Mouse (Mus musculus) embryonic facial prominence, embryonic 11.5 days (tissue): ENCODE measurements around the gene Aasdh. TPM values are rescaled to one million over a fixed set of nuclear protein-coding genes. Genes with fewer than 3 reads are reported as not detected.

ENCODE experiments used
- ATAC-seq: fragments of 200-750 bp; cut with Nextera tagmentation; replicated peaks from 2 replicates; pipeline ENCODE4 v1.8.0; 2017; ENCODE audit warnings: low read depth; ENCODE audit not compliant: insufficient number of reproducible peaks, low FRiP score, low TSS enrichment
- DNase-seq: peaks from one replicate; pipeline ENCODE4 v3.0.0-alpha.2; 2015; ENCODE audit warnings: low spot score
- H3K27ac ChIP-seq: fragments of 300-500 bp; sonication (generic); replicated peaks from 2 replicates; pipeline ENCODE4 v1.5.1; 2014; ENCODE audit warnings: mild to moderate bottlenecking, low read depth, low read length, control low read depth
- H3K27me3 ChIP-seq: fragments of 300-500 bp; sonication (generic); 2 replicates; pipeline ENCODE4 v1.6.1; 2014; ENCODE audit warnings: mild to moderate bottlenecking, low read length, moderate library complexity, mixed read lengths; ENCODE audit not compliant: control insufficient read depth, insufficient read depth
- H3K36me3 ChIP-seq: fragments of 300-500 bp; sonication (generic); replicated peaks from 2 replicates; pipeline ENCODE4 v1.6.1; 2014; ENCODE audit warnings: low read depth, mild to moderate bottlenecking, low read length, moderate library complexity, mixed read lengths; ENCODE audit not compliant: control insufficient read depth, insufficient read depth
- H3K4me1 ChIP-seq: fragments of 300-500 bp; sonication (generic); 2 replicates; pipeline ENCODE4 v1.6.1; 2014; ENCODE audit warnings: low read length, mixed read lengths; ENCODE audit not compliant: control insufficient read depth, insufficient read depth
- H3K4me2 ChIP-seq: fragments of 300-500 bp; sonication (generic); 2 replicates; pipeline ENCODE4 v1.6.1; 2014; ENCODE audit warnings: low read depth, mild to moderate bottlenecking, control low read depth, low read length, moderate library complexity
- H3K4me3 ChIP-seq: fragments of 300-500 bp; sonication (generic); 2 replicates; pipeline ENCODE4 v1.5.1; 2014; ENCODE audit warnings: low read depth, low read length, control low read depth
- H3K9ac ChIP-seq: fragments of 300-500 bp; sonication (generic); replicated peaks from 2 replicates; pipeline ENCODE4 v1.6.1; 2014; ENCODE audit warnings: mild to moderate bottlenecking, control low read depth, low read length
- H3K9me3 ChIP-seq: fragments of 300-500 bp; sonication (generic); replicated peaks from 2 replicates; pipeline ENCODE4 v1.6.1; 2016; ENCODE audit warnings: mild to moderate bottlenecking, low read length, inconsistent platforms, mixed read lengths; ENCODE audit not compliant: control insufficient read depth
- WGBS: fragments of 180-500 bp; shearing (Covaris S2); extraction: QIAGEN DNeasy Blood & Tissue Kit; methylation state at CpG from one replicate; pipeline ENCODE4 v1.1.7; 2014; 5-methylcytosine and 5-hydroxymethylcytosine counted together
- polyA plus RNA-seq: library from polyadenylated mRNA; unstranded; fragments of >200 nt; fragmentation: Nextera tagmentation; extraction: Ambion mirVana; gene quantifications from 2 replicates; pipeline ENCODE4 v1.2.1, GENCODE M21; 2014

The Aasdh gene
- 17.5 and 18.5 TPM in 2 replicates for polyA plus RNA-seq

DNA sequence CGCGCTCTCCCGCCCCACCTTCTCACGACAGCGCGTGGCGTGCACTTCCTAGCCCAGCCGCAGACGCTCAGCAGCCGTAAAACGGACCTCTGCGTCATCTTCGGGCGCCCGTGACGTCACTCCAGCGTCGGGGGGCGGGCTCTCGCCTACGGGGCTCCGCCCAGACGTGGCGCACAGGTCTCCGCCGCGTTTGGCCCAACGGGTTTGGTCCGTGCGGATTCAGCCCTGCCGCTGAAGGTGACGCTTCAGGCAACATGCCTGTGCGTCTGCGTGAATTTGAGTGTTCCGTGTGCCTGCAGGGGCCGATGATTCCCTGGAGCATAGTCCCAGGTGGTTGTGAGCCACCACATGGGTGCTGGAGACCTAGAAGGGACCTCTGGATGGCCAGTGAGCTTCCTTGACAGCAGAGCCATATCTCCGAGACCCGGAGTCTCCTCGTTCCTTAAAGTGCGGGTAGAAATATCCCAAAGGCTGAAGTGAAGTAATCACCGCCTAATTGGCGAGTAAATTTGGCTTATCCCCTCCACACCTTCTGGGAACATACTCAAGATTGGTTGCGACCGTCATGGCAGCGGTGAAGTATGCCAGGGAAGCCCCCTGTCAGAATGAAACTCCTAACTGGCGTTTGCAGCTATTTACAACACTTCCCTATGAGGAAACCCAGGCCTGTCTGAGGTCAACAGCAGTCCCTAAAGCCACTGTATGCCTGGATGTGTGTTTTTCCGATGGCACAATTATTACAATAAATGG, at the start of gene Aasdh:
TSS of gene Aasdh (minus strand) at position 110 of the 750 bp plus-strand sequence.
- Histone ChIP-seq H3K27ac (peak within 1 kb of the TSS; percentile 72; the same call in 1 of the 2 replicates), H3K9me3 (no peaks in the 10 kb centered on the region), H3K36me3 (no peaks in the 10 kb centered on the region), H3K4me1 (no peaks in the 10 kb centered on the region), H3K4me3 (peak within 1 kb of the TSS; percentile 66), H3K27me3 (no peaks in the 10 kb centered on the region), H3K4me2 (peak within 1 kb of the TSS; percentile 64), H3K9ac (peak within 1 kb of the TSS; percentile 81)
- peak; percentile 95 for ATAC-seq
- under 1% methylated on average over 47 of the region's 47 CpGs for WGBS
- DNase-seq = peak; percentile 98

DNA sequence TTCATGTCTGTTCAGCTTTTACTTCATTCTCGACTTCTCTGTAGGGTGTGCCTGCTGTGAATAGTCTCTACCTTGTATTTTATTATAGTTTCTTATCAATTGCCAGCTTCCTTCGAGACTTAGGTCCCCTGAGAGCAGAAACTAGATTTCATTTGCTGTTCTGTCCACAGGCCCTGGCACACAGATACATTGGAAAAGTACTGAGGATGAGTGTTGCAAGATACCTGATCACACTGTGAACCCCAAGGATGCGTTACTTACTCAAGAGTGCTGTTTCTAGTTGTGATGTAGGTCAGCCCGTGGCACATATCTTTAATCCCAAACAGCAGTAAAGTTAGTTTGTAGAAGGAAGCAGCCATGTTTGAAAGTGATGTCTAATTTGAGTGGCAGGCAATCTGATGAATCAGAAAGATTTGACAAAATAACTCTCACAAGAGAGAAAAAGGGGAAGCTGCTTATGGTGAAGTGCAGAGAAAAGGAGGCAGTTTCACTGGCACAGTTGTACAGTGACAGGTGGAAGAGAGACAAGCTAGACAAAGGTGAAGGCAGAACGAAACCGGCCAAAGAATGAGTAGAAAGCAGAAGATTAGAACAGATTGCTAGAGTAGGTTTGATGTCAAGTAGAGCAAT, 49.1 kb upstream of the Aasdh start:
- DNase-seq (no peak), ATAC-seq (no peak)
- H3K9ac ChIP-seq = no peak overlapping the region
- 88% methylated on average over 6 of the region's 6 CpGs for WGBS
- H3K27ac ChIP-seq = no peak overlapping the region
- no peaks in the 10 kb centered on the region for H3K27me3 ChIP-seq
- H3K9me3 ChIP-seq = no peaks in the 10 kb centered on the region
- H3K4me3 ChIP-seq = no peak overlapping the region
- H3K4me2 ChIP-seq = no peak overlapping the region
- H3K36me3 ChIP-seq = peaks cover 2% of the 10 kb centered on the region
- no peaks in the 10 kb centered on the region; the same call in 1 of the 2 replicates for H3K4me1 ChIP-seq

DNA sequence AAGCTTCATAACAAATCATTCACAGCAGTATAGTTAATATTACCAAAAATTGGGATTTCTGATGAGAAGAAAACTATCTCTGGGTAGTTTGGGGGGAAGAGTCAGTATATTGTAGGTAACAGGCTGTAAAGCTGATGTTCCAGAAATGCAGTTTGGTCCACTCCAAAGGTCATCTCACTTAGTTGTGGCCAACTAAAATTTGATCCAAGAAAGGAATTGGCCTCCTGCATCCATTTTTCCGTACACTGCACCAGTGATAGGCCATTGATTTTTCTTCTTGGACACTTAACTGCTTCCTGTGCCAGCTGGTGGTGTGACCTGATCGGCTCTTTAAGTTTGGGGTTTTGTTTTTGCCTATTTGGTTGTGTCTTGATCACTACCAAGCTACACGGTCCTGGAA, 48.5 kb upstream of the Aasdh start:
- Histone ChIP-seq H3K4me1 (no peaks in the 10 kb centered on the region; the same call in 1 of the 2 replicates), H3K9me3 (no peaks in the 10 kb centered on the region), H3K27me3 (no peaks in the 10 kb centered on the region), H3K4me2 (no peak overlapping the region), H3K4me3 (no peak overlapping the region), H3K9ac (no peak overlapping the region), H3K27ac (no peak overlapping the region), H3K36me3 (no peaks in the 10 kb centered on the region; the same call in none of the 2 replicates)
- 76% methylated on average over 3 of the region's 3 CpGs for WGBS
- DNase-seq (no peak), ATAC-seq (no peak)

DNA sequence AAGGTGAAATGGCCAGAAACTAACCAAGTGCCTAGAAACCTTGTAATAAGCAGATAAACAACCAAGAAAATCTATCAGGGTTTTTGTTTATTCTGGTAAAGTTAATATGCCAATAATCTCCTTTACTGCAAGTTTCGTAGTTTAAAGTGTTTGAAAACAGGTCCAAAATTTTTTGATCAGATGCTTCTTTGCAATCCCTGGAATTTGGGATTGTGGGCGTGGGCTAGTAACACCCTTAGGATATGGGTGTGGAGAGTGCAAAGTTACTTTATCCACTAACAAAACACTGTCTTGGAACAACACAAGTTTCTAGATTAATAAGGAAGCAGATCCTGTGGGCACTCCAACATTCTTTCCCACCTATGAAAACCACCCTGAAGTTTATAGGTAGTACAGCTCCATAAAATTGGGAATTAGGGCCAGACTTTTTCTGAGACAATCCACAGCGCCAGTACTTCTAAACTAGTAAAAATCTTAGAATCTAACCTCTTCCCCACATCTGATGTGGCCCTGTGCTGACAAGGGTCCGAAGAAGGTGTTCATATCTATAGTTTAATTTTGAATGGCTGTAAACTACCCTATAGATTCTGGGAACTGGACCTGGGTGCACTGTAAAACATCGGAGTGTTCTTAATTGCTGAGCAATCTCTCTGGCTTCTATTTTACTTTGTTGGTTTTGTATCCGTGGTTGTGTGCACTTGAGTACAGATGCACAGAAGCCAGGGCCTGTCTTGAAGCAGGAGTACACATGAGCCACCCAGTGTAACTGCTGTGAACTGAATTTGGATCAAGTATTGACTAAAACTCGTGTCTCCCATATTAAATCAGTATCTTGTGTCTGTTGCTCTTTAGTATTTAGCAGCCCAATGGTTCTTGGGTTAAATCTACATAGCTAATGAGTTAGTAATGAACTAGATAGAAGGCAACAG, 47.1 kb upstream of the Aasdh start:
- Histone ChIP-seq H3K4me3 (peak overlapping the region; percentile 65), H3K4me2 (peak overlapping the region; percentile 78), H3K9ac (peak overlapping the region; percentile 77), H3K36me3 (no peaks in the 10 kb centered on the region; the same call in 1 of the 2 replicates), H3K9me3 (no peaks in the 10 kb centered on the region), H3K27me3 (no peaks in the 10 kb centered on the region), H3K27ac (peak overlapping the region; percentile 66; the same call in 1 of the 2 replicates), H3K4me1 (no peaks in the 10 kb centered on the region; the same call in 1 of the 2 replicates)
- WGBS = 19% methylated on average over 7 of the region's 7 CpGs
- ATAC-seq = no peak
- peak; percentile 38 for DNase-seq

DNA sequence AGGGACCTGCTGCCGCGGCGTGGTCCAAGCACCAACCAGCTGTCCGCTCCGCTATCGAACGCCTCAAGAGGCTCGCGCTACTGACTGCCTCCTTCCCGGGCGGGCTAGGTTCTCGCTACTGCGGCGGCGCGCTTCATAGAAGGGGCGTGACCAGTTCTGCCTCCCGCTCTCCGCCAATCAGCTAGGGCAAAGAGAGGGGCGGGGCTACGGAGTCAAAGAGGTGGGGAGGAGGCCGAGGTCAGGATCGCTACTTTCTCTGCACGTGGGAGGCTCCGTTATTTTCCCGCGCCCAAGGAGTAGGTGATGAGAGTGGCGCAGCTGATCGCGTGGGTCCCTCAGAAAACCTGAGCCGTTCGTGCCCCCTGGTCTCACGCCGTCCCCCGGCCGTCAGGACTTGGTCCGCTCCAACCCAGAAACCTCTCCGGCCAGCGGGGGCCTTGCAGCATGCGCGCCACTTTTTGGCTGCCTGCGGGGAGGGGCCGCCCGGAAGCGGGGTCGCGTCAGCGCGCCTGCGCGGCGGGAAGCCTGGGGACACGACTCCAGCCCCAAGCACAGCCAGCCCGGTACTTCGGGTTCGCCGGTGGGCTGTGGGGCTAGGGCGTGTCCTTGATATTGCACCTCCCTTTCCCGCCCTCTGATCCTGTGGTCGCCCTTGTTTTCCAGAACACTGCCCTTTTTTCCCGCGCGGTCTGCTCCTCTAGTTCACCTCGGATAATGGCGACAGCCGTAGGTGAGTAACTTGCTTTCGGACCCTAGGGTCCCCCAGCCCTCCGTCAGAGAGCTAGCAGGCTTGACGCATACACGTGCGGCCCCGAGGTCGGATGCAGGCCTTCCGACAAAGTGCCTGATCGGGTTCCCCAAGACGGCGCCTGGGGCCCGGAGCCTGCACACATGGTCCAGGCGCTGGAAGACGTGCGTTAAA, 46.1 kb upstream of the Aasdh start, which contains the start of the genes Paics and Ppat:
TSS of gene Paics (plus strand) at position 202 of the 922 bp plus-strand sequence.
TSS of gene Ppat (minus strand) at position 473 of the 922 bp plus-strand sequence.
- peak within 1 kb of the TSS; percentile 78 for H3K4me2 ChIP-seq
- peak within 1 kb of the TSS; percentile 65 for H3K4me3 ChIP-seq
- no peaks in the 10 kb centered on the region for H3K27me3 ChIP-seq
- no peaks in the 10 kb centered on the region; the same call in 1 of the 2 replicates for H3K4me1 ChIP-seq
- peak within 1 kb of the TSS; percentile 78 for H3K9ac ChIP-seq
- H3K36me3 ChIP-seq = no peaks in the 10 kb centered on the region
- ATAC-seq (peak; percentile 96), DNase-seq (peak; percentile 98)
- peak within 1 kb of the TSS; percentile 73 for H3K27ac ChIP-seq
- H3K9me3 ChIP-seq = no peaks in the 10 kb centered on the region
- WGBS = 0% methylated on average over 76 of the region's 81 CpGs

DNA sequence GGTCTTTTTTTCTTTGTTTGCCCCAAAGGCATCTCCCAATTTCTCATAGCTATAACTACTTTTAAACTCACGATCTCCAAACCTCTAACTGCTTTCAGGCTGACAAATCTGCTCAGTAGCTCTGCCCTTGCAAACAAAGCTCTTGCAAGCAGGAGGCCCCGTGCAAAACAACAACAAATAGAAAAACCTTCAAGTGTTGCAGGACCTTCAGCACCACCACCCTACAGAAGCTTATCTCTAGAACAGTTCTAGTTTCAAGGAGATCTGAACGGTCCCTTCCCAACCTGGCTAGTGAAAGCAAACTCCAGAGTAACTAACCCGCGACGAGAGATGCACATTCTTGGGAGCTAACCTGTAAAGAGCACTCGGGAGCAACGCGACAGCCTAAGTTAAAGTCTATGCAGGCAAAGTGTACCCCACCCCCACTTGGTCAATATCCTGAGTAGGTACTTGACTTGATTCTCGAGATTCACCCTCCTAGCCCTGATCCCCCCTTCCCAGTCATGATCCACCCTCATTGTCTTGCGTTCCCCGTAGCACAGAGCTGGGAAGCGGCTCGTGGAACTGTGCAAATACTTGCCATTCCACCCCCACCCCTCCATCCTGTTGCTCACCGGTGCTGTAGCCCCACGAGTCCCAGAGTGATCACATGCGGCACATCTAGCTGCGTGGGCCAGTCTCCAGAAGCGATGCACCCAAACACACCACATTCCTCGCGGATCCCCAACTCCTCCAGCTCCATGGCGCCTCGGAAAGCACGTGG, 45.2 kb upstream of the Aasdh start:
- no peaks in the 10 kb centered on the region for H3K27me3 ChIP-seq
- peak overlapping the region; percentile 65 for H3K4me3 ChIP-seq
- peak; percentile 51 for DNase-seq
- peak overlapping the region; percentile 78 for H3K4me2 ChIP-seq
- no peak; the same call in 1 of the 2 replicates for ATAC-seq
- no peaks in the 10 kb centered on the region for H3K9me3 ChIP-seq
- H3K36me3 ChIP-seq = no peaks in the 10 kb centered on the region
- peak overlapping the region; percentile 78 for H3K9ac ChIP-seq
- WGBS = under 1% methylated on average over 24 of the region's 24 CpGs
- H3K4me1 ChIP-seq = no peaks in the 10 kb centered on the region; the same call in 1 of the 2 replicates
- H3K27ac ChIP-seq = peak overlapping the region; percentile 73
